Mouse (Mus musculus) heart, postnatal 0 days (tissue): ENCODE measurements around the gene Crb3.

ENCODE experiments used
- CTCF ChIP-seq: IDR thresholded peaks from 2 replicates; pipeline ENCODE4 v1.5.1; 2016; ENCODE audit warnings: antibody characterized with exemption, control low read depth, low read depth
- EP300 ChIP-seq: IDR thresholded peaks from 2 replicates; pipeline ENCODE4 v1.6.1; 2016; ENCODE audit warnings: antibody characterized with exemption, low read depth

DNA sequence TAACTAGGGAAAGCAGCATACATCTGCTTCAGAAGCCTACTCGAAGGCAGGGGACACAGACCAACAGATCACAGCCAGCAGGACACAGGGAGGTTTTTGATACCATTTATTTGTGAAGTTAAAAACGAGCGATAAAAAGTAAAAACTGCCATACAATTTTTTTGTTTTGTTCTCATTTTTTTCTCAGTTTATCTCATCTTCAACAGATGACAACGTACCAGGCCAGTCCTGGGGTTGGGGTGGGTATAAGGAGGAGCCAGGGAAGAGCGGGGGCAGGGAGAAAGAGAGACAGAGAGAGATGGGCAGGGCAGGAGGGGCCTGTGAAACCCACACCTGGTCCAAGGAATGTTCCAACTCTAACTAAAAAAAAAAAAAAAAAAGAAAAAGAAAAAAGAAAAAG, 37.9 kb upstream of the Crb3 start:
- TF ChIP-seq CTCF (no peak), EP300 (no peak)
